Mouse (Mus musculus) neural tube, embryonic 14.5 days (tissue): Measurements from ENCODE around the gene Zfp346. TPM values are rescaled to one million over a fixed set of nuclear protein-coding genes. Genes with fewer than 3 reads are reported as not detected.

ENCODE experiments used
- ATAC-seq: fragments of 200-750 bp; cut with Nextera tagmentation; 2 replicates; pipeline ENCODE4 v1.8.0; 2017; ENCODE audit warnings: low read depth, mild to moderate bottlenecking, moderate TSS enrichment, moderate library complexity
- H3K27ac ChIP-seq: fragments of 300-500 bp; sonication (generic); 2 replicates; pipeline ENCODE4 v1.5.1; 2014; ENCODE audit warnings: low read depth, mild to moderate bottlenecking, control low read depth, low read length, moderate library complexity, mixed read lengths
- H3K27me3 ChIP-seq: fragments of 300-500 bp; sonication (generic); 2 replicates; pipeline ENCODE4 v1.6.1; 2014; ENCODE audit warnings: low read length; ENCODE audit not compliant: control insufficient read depth, insufficient read depth
- H3K36me3 ChIP-seq: fragments of 300-500 bp; sonication (generic); 2 replicates; pipeline ENCODE4 v1.6.1; 2014; ENCODE audit warnings: low read length, mixed read lengths; ENCODE audit not compliant: control insufficient read depth, insufficient read depth
- H3K4me1 ChIP-seq: fragments of 300-500 bp; sonication (generic); 2 replicates; pipeline ENCODE4 v1.6.1; 2014; ENCODE audit warnings: low read length; ENCODE audit not compliant: control insufficient read depth, insufficient read depth
- H3K4me2 ChIP-seq: fragments of 300-500 bp; sonication (generic); 2 replicates; pipeline ENCODE4 v1.6.1; 2014; ENCODE audit warnings: mild to moderate bottlenecking, low read depth, low read length, control low read depth
- H3K4me3 ChIP-seq: fragments of 300-500 bp; sonication (generic); 2 replicates; pipeline ENCODE4 v1.5.1; 2014; ENCODE audit warnings: low read depth, low read length, control low read depth, mixed read lengths
- H3K9ac ChIP-seq: fragments of 300-500 bp; sonication (generic); replicated peaks from 2 replicates; pipeline ENCODE4 v1.6.1; 2014; ENCODE audit warnings: low read depth, mild to moderate bottlenecking, control low read depth, low read length, mixed read lengths
- H3K9me3 ChIP-seq: fragments of 300-500 bp; sonication (generic); 2 replicates; pipeline ENCODE4 v1.6.1; 2016; ENCODE audit warnings: low read length; ENCODE audit not compliant: control insufficient read depth
- WGBS: fragments of 180-500 bp; shearing (Covaris S2); extraction: QIAGEN DNeasy Blood & Tissue Kit; methylation state at CpG from one replicate; pipeline ENCODE4 v1.1.7; 2014; 5-methylcytosine and 5-hydroxymethylcytosine counted together
- polyA plus RNA-seq: library from polyadenylated mRNA; unstranded; fragments of >200 nt; fragmentation: Nextera tagmentation; extraction: Ambion mirVana; gene quantifications from 2 replicates; pipeline ENCODE4 v1.2.1, GENCODE M21; 2014

The Zfp346 gene
- polyA plus RNA-seq, 1 experiment from 2014 or later = 34.5 TPM

- Histone ChIP-seq H3K4me2 (no peak overlapping the region), H3K27me3 (no peaks in the 10 kb centered on the region), H3K9ac (no peak overlapping the region), H3K9me3 (no peaks in the 10 kb centered on the region), H3K36me3 (no peaks in the 10 kb centered on the region), H3K27ac (no peak overlapping the region), H3K4me3 (no peak overlapping the region), H3K4me1 (0 out of 2 replicates have a peak, but pooled peaks cover 7% of the 10 kb centered on the region)
- 91% methylated on average over 32 of the region's 32 CpGs for WGBS
- no peak for ATAC-seq
Measured at GRCm38 (mm10) chr13:55166806-55167725, 62.0 kb downstream of the Zfp346 start.

DNA sequence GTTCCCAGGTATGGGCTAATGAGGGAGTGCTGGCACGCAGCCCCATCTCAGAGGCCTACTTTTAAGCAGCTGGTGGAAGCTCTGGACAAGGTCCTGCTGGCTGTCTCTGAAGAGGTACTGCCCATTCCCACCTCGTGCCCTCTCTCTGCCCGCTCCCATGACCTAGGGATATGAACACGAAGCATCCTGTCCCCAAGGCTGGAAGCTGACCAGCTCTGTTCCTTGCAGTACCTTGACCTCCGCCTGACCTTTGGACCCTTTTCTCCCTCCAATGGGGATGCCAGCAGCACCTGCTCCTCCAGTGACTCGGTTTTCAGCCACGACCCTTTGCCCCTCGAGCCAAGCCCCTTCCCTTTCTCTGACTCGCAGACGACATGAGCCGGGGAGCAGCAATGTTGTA, 62.7 kb downstream of the Zfp346 start:
- H3K4me1 ChIP-seq = 0 out of 2 replicates have a peak, but pooled peaks cover 7% of the 10 kb centered on the region
- H3K4me3 ChIP-seq = no peak overlapping the region
- H3K27me3 ChIP-seq = no peaks in the 10 kb centered on the region
- H3K9me3 ChIP-seq = no peaks in the 10 kb centered on the region
- no peak for ATAC-seq
- no peak overlapping the region for H3K9ac ChIP-seq
- 75% methylated on average over 11 of the region's 11 CpGs for WGBS
- no peak overlapping the region for H3K4me2 ChIP-seq
- H3K27ac ChIP-seq = no peak overlapping the region
- H3K36me3 ChIP-seq = no peaks in the 10 kb centered on the region

DNA sequence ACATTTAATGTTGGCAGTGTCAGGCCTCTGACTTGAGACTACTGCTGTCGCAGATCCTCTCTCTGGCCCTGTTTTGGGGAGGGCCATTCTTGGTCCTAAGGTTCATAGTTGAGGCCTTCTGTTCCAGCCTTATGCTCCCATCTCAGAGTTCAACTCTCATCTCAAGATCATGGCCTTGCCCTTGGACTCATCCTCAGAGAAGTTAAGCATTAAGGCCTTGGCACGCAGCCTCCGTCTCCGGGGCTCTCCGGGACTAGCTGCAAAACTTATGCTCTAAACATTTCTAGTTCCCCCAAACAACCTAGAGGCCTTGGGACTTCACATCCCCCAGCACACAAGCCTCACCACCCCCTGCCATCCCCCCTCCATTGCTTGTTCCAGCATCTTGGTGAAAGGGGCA, 63.1 kb downstream of the Zfp346 start:
- H3K27ac ChIP-seq = no peak overlapping the region

GRCm38 (mm10) chr13:55168958-55169369, 63.9 kb downstream of the Zfp346 start:
- peak; percentile 78 for ATAC-seq
- no peak overlapping the region; the same call in none of the 2 replicates for H3K27ac ChIP-seq
- 24% methylated on average over 13 of the region's 13 CpGs for WGBS

More for the DNA sequence above, 63.1 kb downstream of the Zfp346 start:
- Histone ChIP-seq H3K27me3 (no peaks in the 10 kb centered on the region), H3K4me3 (no peak overlapping the region), H3K4me1 (0 out of 2 replicates have a peak, but pooled peaks cover 7% of the 10 kb centered on the region), H3K36me3 (no peaks in the 10 kb centered on the region), H3K4me2 (no peak overlapping the region), H3K9me3 (no peaks in the 10 kb centered on the region), H3K9ac (no peak overlapping the region)
- WGBS = 92% methylated on average over 5 of the region's 5 CpGs
- ATAC-seq = no peak

DNA sequence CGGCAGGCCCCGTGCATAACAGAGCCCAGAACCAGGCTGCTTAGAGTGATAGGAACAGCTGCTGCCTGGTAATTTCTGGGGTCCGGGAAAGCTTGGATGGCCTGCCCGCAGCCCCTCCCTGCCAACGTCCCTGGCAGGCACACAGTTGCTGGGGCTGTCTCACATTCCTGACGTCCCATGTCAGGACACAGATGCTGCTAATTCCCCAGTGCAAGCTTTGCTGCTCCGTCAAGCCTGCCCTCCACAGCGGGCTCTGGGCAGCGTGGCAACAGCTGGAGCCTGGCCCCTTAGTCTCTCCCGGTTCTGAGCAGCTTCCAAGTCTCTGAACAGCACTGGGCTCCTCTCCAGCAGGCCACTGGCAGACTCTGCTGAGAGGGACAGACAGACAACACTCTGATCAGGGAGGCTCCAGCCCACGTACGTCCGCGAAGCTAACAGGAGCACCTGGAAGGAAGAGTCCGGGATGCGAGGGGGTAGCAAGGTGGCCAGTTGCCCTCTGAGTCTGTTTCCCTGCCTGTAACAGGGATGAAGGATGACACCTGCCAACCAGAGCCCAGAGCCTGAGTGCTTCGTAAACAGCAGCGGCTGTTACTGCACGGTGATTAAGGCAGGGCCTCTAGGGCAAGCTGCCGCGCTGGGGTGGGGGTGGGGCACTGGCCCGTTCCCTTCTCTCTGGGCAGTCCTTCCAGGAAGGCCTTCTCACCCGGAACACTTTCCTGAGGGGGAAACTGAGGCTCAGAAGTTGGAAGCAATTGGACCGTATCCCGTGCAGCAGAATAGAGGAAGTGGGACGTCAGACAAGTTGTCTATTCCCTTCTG, 66.6 kb downstream of the Zfp346 start:
- peak; percentile 77 for ATAC-seq
- no peak overlapping the region for H3K4me3 ChIP-seq
- H3K36me3 ChIP-seq = no peaks in the 10 kb centered on the region
- H3K9ac ChIP-seq = no peak overlapping the region
- no peaks in the 10 kb centered on the region for H3K9me3 ChIP-seq
- peak overlapping the region; percentile 63; the same call in 1 of the 2 replicates for H3K27ac ChIP-seq
- WGBS = 10% methylated on average over 26 of the region's 26 CpGs
- no peaks in the 10 kb centered on the region for H3K27me3 ChIP-seq
- H3K4me1 ChIP-seq = 0 out of 2 replicates have a peak, but pooled peaks cover 7% of the 10 kb centered on the region
- H3K4me2 ChIP-seq = peak overlapping the region; percentile 7; the same call in 1 of the 2 replicates

More at GRCm38 (mm10) chr13:55168958-55169369, 63.9 kb downstream of the Zfp346 start:
- Histone ChIP-seq H3K9ac (no peak overlapping the region), H3K4me3 (no peak overlapping the region), H3K9me3 (no peaks in the 10 kb centered on the region), H3K4me2 (no peak overlapping the region), H3K27me3 (no peaks in the 10 kb centered on the region), H3K36me3 (no peaks in the 10 kb centered on the region), H3K4me1 (0 out of 2 replicates have a peak, but pooled peaks cover 7% of the 10 kb centered on the region)

- Histone ChIP-seq H3K9me3 (no peaks in the 10 kb centered on the region), H3K4me1 (0 out of 2 replicates have a peak, but pooled peaks cover 7% of the 10 kb centered on the region), H3K4me2 (no peak overlapping the region), H3K27me3 (no peaks in the 10 kb centered on the region), H3K27ac (peak overlapping the region; percentile 63; the same call in 1 of the 2 replicates), H3K4me3 (no peak overlapping the region), H3K9ac (no peak overlapping the region), H3K36me3 (no peaks in the 10 kb centered on the region)
- ATAC-seq = no peak
- 45% methylated on average over 7 of the region's 7 CpGs for WGBS
Measured at GRCm38 (mm10) chr13:55172336-55172770, 67.2 kb downstream of the Zfp346 start.

GRCm38 (mm10) chr13:55174347-55174746, 69.2 kb downstream of the Zfp346 start:
- 79% methylated on average over 11 of the region's 11 CpGs for WGBS
- Histone ChIP-seq H3K9me3 (no peaks in the 10 kb centered on the region), H3K36me3 (no peaks in the 10 kb centered on the region), H3K4me1 (no peaks in the 10 kb centered on the region), H3K4me3 (no peak overlapping the region), H3K27ac (no peak overlapping the region), H3K27me3 (no peaks in the 10 kb centered on the region), H3K4me2 (no peak overlapping the region), H3K9ac (no peak overlapping the region)
- ATAC-seq = no peak

DNA sequence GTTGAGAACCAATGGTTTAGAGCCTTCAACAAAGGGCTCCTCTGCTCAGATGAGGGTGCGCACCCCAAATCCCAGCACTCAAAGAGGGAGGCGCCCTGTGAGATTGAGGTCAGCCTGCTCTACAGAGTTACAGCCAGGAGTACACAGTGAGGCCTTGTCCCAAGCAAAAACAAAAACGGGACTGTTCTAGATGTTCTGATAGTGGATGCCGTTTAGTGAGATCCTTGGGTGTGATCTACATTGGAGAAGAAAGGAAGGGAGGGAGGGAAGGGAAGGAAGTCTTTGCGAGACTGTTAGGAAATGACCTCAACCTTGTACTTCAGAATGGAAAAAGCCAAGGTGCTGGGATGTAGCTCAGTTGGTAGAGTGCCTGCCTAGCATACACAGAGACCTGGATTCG, 71.2 kb downstream of the Zfp346 start:
- Histone ChIP-seq H3K27me3 (no peaks in the 10 kb centered on the region), H3K9ac (no peak overlapping the region), H3K4me1 (no peaks in the 10 kb centered on the region), H3K36me3 (no peaks in the 10 kb centered on the region), H3K4me3 (no peak overlapping the region), H3K4me2 (no peak overlapping the region), H3K9me3 (no peaks in the 10 kb centered on the region), H3K27ac (no peak overlapping the region)
- 88% methylated on average over 6 of the region's 6 CpGs for WGBS
- ATAC-seq = no peak
